Mouse (Mus musculus) skeletal muscle tissue, adult 2 months (tissue): ENCODE measurements around the gene Mdfi.

Source experiments
- DNase-seq: peaks from one replicate; pipeline ENCODE4 v3.0.0-alpha.2; 2012; ENCODE audit warnings: low read depth, low spot score

The Mdfi gene

GRCm38 (mm10) chr17:47847985-47848384, 13.5 kb upstream of the Mdfi start:
- no peak for DNase-seq

DNA sequence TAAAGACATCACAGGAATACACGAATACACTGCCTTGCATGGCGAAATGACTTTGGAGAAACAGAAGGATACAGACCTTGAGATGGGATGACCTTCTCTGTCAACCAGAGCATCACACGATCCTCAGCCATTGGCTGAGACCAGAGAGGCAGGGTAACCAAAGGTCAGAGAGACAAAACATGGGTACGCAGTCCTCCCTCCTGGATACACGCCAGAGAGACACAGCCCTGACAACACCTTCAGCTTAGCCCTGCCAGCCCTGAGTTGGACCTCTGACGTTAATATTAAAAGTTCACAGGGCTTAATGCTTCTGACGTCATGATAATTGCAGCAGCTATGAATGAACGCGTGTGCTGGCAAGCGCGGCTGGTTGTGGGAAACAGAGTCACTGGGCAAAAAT, 11.1 kb upstream of the Mdfi start:
- DNase-seq = no peak

DNA sequence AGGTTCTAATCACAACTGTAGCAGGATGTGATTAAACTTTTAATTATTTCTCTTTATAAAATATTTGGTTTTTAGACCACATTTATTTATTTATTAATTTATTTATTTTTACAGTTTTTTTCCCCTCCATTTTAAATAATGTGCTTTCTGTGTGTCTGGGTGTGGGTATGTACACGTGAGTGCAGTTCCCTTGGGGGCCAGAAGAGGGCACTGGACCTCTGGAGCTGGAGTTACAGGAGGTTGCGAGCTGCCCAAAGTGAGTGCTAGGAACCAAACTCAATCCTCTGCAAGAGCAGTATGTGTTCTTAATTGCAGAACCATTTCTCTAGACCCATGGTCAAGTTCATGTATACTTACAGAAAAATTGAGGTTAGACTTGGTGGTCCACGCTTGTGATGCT, 9.0 kb upstream of the Mdfi start:
- no peak for DNase-seq

GRCm38 (mm10) chr17:47841931-47842623, 7.6 kb upstream of the Mdfi start:
- DNase-seq = peak; percentile 90

GRCm38 (mm10) chr17:47841521-47841920, 7.0 kb upstream of the Mdfi start:
- peak; percentile 63 for DNase-seq

- no peak for DNase-seq
Observed at GRCm38 (mm10) chr17:47837808-47838207, 3.3 kb upstream of the Mdfi start.

DNA sequence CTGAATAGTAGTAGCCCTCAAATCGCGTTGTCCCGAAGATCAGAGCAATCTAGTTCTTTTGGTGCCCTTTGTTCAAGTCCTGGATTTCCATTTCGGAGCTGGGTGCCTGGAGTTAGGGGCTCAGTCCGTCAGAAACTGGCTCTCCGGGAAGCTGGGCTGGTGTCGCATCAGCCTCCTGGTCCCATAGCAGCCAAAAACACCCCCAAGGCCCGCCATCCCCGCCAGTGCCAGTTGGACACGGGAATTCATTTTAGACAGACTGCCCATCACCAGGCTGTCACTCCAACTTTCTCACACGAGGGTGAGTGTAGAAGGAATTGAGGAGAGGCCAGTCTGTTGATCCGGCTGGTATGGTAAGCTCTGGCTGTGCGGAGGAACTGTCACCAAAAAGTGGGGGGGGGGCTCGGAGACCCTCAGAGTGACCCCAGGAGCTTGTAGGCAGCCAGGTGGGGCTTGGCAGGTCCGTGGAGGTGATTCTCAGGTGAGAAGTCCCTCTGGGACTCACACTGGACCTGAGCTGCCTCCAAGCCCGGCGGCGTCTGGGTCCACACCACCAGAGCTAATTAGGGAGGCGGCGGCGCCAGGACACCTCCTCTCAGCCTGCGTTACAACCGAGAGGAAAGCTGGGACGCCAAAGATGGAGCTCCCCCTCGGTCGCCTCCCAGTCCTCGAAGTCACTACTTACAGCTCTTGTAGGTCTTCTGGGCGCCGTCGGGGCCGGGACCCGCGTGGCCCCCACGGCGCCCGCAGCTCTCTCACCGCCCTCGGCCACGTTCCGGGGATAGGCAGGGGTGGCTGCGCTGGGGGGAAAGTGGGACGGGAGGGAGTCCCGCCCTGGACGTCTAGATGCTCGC, 636 bp downstream of the Mdfi start:
- DNase-seq = no peak

GRCm38 (mm10) chr17:47833029-47833627, 1.4 kb downstream of the Mdfi start:
- DNase-seq = no peak

- no peak for DNase-seq
Observed at GRCm38 (mm10) chr17:47832501-47833028, 1.9 kb downstream of the Mdfi start.

- no peak for DNase-seq
Observed at GRCm38 (mm10) chr17:47831772-47832171, 2.7 kb downstream of the Mdfi start.

DNA sequence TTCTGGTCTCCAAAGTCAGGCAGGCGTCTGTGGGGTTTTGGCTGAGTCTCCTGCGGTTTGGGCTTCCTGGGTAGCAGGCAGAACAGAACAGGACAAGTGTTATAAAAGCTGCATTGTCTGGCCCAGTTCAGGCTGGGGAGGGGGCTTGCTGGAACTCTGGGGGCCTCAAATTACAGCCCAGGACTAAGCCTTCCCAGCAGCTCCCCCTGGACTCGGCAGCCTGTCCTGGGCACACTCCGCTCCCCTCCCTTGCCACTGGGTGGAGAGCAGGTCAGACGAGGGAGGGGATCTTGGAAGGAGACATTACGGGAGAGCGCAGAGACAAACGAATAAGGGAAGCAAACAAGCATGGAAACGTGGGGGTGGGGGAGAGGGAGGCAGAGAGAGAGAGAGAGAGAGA, 3.3 kb downstream of the Mdfi start:
- DNase-seq = no peak

- DNase-seq = no peak
Observed at GRCm38 (mm10) chr17:47821339-47821738, 13.2 kb downstream of the Mdfi start.

- no peak for DNase-seq
Observed at GRCm38 (mm10) chr17:47818038-47818725, 16.3 kb downstream of the Mdfi start.

DNA sequence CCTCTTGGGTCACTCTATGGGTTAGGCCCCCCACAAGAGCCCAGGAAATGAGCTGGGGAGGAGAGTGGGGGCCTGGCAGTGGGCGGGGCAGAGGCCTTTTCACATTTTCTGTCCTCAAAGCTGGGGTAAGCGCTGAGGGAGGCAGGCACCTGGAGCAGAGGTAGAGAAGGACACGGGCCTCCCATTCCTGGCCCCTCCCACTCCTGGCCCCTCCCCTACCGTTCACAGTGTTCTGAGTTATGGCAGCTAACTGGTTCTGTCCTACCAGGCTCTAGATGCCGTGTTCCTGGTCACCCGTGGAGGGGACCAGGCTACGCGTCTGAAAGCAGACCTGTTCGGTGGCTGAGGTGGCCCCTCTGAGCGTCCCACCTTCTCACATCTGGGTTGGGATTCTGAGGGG, 19.0 kb downstream of the Mdfi start:
- no peak for DNase-seq

DNA sequence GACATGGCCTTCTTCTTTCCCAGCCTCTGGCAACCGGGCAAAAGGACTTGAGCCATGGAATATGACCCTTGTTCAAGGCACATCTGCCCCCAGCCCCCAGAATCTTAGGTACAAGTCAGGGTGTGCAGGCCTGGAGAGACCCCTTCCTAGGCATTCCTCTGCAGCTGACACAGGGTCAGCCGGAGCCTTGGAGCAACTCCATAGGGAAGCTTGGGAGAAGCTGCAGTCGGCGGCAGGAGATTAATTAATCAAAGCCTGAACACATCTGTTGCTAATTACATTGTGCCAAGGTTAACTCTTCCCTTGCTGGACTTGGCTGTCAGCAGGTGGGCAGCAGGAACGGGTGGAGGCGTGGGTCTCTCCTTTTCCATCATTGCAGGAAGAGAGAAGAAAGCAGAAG, 20.0 kb downstream of the Mdfi start:
- no peak for DNase-seq

GRCm38 (mm10) chr17:47813616-47814015, 20.9 kb downstream of the Mdfi start:
- no peak for DNase-seq

GRCm38 (mm10) chr17:47812200-47812599, 22.3 kb downstream of the Mdfi start:
- DNase-seq = no peak

GRCm38 (mm10) chr17:47811265-47811800, 23.2 kb downstream of the Mdfi start:
- DNase-seq = no peak

DNA sequence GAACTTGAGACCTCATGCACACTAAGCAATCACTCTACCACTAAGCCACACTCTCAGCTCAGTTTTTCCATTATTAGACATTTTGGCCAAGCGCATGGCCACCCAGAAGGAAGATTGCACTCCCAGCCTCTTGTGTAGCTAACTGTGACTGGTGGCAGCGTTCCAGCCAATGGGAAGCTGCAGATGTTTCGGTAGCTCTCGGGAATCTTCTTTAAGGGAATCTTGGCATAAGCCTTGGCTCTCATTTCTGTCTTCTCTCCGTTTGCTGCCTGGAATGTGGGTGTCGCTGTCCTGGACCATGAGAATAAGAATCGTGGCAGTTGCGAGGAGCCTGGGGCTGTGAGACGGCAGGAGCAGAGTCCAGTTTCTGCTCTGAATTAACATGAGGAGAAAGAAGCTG, 28.3 kb downstream of the Mdfi start:
- no peak for DNase-seq

DNA sequence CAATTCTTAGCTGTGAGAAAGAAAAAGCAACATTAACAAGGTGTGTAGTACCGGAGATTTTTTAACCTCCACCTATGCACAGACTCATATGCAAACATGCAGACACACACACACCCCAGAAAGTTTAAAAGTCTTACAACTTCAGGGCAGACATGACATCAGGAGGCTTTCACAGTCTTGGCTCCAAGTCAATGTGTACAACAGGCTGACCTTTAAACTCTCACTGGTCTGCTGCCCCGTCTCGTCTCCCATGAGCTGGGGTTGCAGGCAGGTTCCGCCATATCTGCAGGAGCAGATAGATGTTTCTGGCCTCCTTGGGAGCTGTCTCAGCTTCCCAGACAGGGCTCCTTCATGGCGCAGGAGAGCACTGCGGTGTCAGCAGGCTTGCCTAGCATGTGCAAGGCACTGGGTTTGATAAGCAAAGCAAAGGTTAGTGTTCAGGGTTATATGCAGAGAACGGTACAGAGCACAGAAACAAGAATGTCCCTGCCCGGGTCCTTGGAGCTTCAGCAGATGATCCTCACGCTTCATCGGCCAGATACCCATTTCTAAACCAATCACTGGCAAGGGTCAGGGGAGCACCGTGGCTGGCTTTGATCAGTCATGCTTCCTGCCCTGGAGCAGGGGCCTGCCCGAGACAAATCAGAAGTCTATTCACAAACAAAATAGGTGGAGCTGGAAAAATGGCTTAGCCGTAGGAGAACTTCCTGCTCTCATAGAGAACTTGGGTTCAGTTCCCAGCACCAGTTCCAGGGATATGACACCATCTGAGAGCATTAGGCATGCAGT, 29.2 kb downstream of the Mdfi start:
- DNase-seq = no peak

GRCm38 (mm10) chr17:47803662-47804061, 30.8 kb downstream of the Mdfi start:
- DNase-seq = no peak
